Mouse (Mus musculus) left cerebral cortex, adult 9 months (tissue): ENCODE measurements around the gene Pgbd5.
"Not testable (repeated sequence)": the region's sequence is repeated elsewhere in the genome, so short reads cannot be mapped to it uniquely, and the experiment has no call there.

ENCODE experiments used
- DNase-seq, 2 experiments: peaks; one replicate each; pipeline ENCODE4 v3.0.0; 2022; ENCODE audit warnings: low spot score in 2 of 2

The Pgbd5 gene

GRCm38 (mm10) chr8:124430881-124431280, 8.6 kb downstream of the Pgbd5 start:
- no peak for DNase-seq

GRCm38 (mm10) chr8:124429417-124429816, 10.0 kb downstream of the Pgbd5 start:
- DNase-seq: peak in 1 of 2 experiments; percentile 47

GRCm38 (mm10) chr8:124428721-124429120, 10.7 kb downstream of the Pgbd5 start:
- DNase-seq: not testable (repeated sequence)

- no peak for DNase-seq
Measured at GRCm38 (mm10) chr8:124421413-124421812, 18.0 kb downstream of the Pgbd5 start.

- DNase-seq: no peak
Measured at GRCm38 (mm10) chr8:124418927-124419326, 20.5 kb downstream of the Pgbd5 start.

GRCm38 (mm10) chr8:124418185-124418584, 21.3 kb downstream of the Pgbd5 start:
- peak in 1 of 2 experiments; percentile 53 for DNase-seq

- no peak for DNase-seq
Measured at GRCm38 (mm10) chr8:124416646-124417045, 22.8 kb downstream of the Pgbd5 start.

GRCm38 (mm10) chr8:124415789-124416188, 23.7 kb downstream of the Pgbd5 start:
- no peak for DNase-seq

GRCm38 (mm10) chr8:124415002-124415401, 24.5 kb downstream of the Pgbd5 start:
- DNase-seq: peak in 1 of 2 experiments; percentile 51

- peak in 1 of 2 experiments; percentile 54 for DNase-seq
Measured at GRCm38 (mm10) chr8:124413244-124413965, 26.1 kb downstream of the Pgbd5 start.

GRCm38 (mm10) chr8:124412496-124413243, 26.8 kb downstream of the Pgbd5 start:
- no peak for DNase-seq

- no peak for DNase-seq
Measured at GRCm38 (mm10) chr8:124404471-124405260, 34.8 kb downstream of the Pgbd5 start.

GRCm38 (mm10) chr8:124403876-124404275, 35.6 kb downstream of the Pgbd5 start:
- DNase-seq: peak in 1 of 2 experiments; percentile 52

GRCm38 (mm10) chr8:124399403-124399861, 40.0 kb downstream of the Pgbd5 start:
- peak; percentile 70 to 76 for DNase-seq

- no peak for DNase-seq
Measured at GRCm38 (mm10) chr8:124398843-124399402, 40.5 kb downstream of the Pgbd5 start.

- peak in 1 of 2 experiments; percentile 64 for DNase-seq
Measured at GRCm38 (mm10) chr8:124397321-124398065, 42.0 kb downstream of the Pgbd5 start.

GRCm38 (mm10) chr8:124396531-124396930, 42.9 kb downstream of the Pgbd5 start:
- no peak for DNase-seq

- DNase-seq: no peak
Measured at GRCm38 (mm10) chr8:124395392-124395791, 44.1 kb downstream of the Pgbd5 start.

GRCm38 (mm10) chr8:124394951-124395350, 44.5 kb downstream of the Pgbd5 start:
- no peak for DNase-seq

GRCm38 (mm10) chr8:124393927-124394326, 45.5 kb downstream of the Pgbd5 start:
- no peak for DNase-seq

- no peak for DNase-seq
Measured at GRCm38 (mm10) chr8:124393013-124393412, 46.4 kb downstream of the Pgbd5 start.
